Mouse (Mus musculus) lung, postnatal 25 days (tissue): ENCODE data around the gene Tprkb.
"Not testable (repeated sequence)": the region's sequence is repeated elsewhere in the genome, so short reads cannot be mapped to it uniquely, and the experiment has no call there.

Experiments used
- DNase-seq: peaks from one replicate; pipeline ENCODE4 v3.0.0; 2022; ENCODE audit warnings: low spot score

Tprkb gene

GRCm38 (mm10) chr6:85973336-85973735, 61.7 kb downstream of the Tprkb start:
- DNase-seq, result no peak

- no peak for DNase-seq
Measured at GRCm38 (mm10) chr6:85974941-85975617, 63.4 kb downstream of the Tprkb start.

- DNase-seq, result no peak
Measured at GRCm38 (mm10) chr6:85975761-85976160, 64.1 kb downstream of the Tprkb start.

GRCm38 (mm10) chr6:85976242-85976641, 64.6 kb downstream of the Tprkb start:
- DNase-seq, result no peak

- not testable (repeated sequence) for DNase-seq
Measured at GRCm38 (mm10) chr6:85978736-85979135, 67.1 kb downstream of the Tprkb start.
